Mouse (Mus musculus) lung, postnatal 0 days (tissue): ENCODE measurements around the gene B3galt4. TPM values are rescaled to one million over a fixed set of nuclear protein-coding genes. Genes with fewer than 3 reads are reported as not detected.

Experiments
- ATAC-seq: fragments of 200-750 bp; cut with Nextera tagmentation; 2 replicates; pipeline ENCODE4 v1.8.0; 2017; ENCODE audit warnings: moderate library complexity
- DNase-seq: peaks from one replicate; pipeline ENCODE4 v3.0.0-alpha.2; 2016; ENCODE audit warnings: low spot score
- H3K27ac ChIP-seq: fragments of 300-500 bp; sonication (generic); 2 replicates; pipeline ENCODE4 v1.5.1; 2014; ENCODE audit warnings: antibody characterized with exemption, mild to moderate bottlenecking, low read length, mixed read lengths
- H3K27me3 ChIP-seq: fragments of 300-500 bp; sonication (generic); replicated peaks from 2 replicates; pipeline ENCODE4 v1.6.1; 2014; ENCODE audit warnings: low read length, mixed read lengths; ENCODE audit not compliant: insufficient read depth
- H3K36me3 ChIP-seq: fragments of 300-500 bp; sonication (generic); 2 replicates; pipeline ENCODE4 v1.6.1; 2014; ENCODE audit warnings: low read length, mixed read lengths; ENCODE audit not compliant: insufficient read depth
- H3K4me1 ChIP-seq: fragments of 300-500 bp; sonication (generic); 2 replicates; pipeline ENCODE4 v1.6.1; 2014; ENCODE audit warnings: antibody characterized with exemption, low read depth, low read length, mixed read lengths; ENCODE audit not compliant: insufficient read depth
- H3K4me2 ChIP-seq: fragments of 300-500 bp; sonication (generic); replicated peaks from 2 replicates; pipeline ENCODE4 v1.6.1; 2014; ENCODE audit warnings: low read depth, mild to moderate bottlenecking, low read length, moderate library complexity, mixed read lengths
- H3K4me3 ChIP-seq: fragments of 300-500 bp; sonication (generic); 2 replicates; pipeline ENCODE4 v1.5.1; 2014; ENCODE audit warnings: low read depth, low read length
- H3K9ac ChIP-seq: fragments of 300-500 bp; sonication (generic); replicated peaks from 2 replicates; pipeline ENCODE4 v1.6.1; 2014; ENCODE audit warnings: low read depth, mild to moderate bottlenecking
- H3K9me3 ChIP-seq: fragments of 300-500 bp; sonication (generic); 2 replicates; pipeline ENCODE4 v1.6.1; 2016; ENCODE audit warnings: low read length, mixed read lengths
- CTCF ChIP-seq: IDR thresholded peaks from 2 replicates; pipeline ENCODE4 v1.5.1; 2016; ENCODE audit warnings: antibody characterized with exemption, mild to moderate bottlenecking
- EP300 ChIP-seq: IDR thresholded peaks from 2 replicates; pipeline ENCODE4 v1.6.1; 2016; ENCODE audit warnings: antibody characterized with exemption, mild to moderate bottlenecking, control low read depth
- WGBS: fragments of 180-500 bp; shearing (Covaris S2); extraction: QIAGEN DNeasy Blood & Tissue Kit; methylation state at CpG from one replicate; pipeline ENCODE4 v1.1.7; 2014; 5-methylcytosine and 5-hydroxymethylcytosine counted together
- polyA plus RNA-seq: library from polyadenylated mRNA; unstranded; fragments of >200 nt; fragmentation: Nextera tagmentation; extraction: Ambion mirVana; gene quantifications from 2 replicates; pipeline ENCODE4 v1.2.1, GENCODE M21; 2015

Gene B3galt4
- polyA plus RNA-seq, 1 experiment from 2014 or later, result 12.0 TPM

DNA sequence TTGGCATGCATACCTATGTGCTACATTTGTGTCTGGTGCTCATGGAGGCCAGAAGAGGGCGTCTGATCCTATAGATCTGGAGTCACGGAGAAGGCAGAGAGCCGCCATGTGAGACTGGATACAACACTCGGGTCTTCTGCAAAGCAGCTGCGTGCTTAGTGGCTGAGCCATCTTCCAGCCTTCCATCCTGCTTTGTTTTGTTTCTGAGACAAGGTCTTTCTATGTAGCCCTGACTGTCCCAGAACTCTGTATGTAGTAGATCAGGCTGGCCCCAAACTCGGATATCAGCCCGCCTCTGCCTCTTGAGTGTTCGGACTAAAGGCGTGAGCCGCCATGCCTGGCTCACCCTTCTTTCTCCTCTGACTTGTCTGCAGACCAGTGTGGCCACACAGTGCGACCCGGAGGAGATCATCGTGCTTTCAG, 36.3 kb downstream of the B3galt4 start:
- Histone ChIP-seq H3K9me3 (no peaks in the 10 kb centered on the region), H3K36me3 (peaks cover 26% of the 10 kb centered on the region; the same call in 1 of the 2 replicates), H3K4me1 (peaks cover 9% of the 10 kb centered on the region), H3K27me3 (no peaks in the 10 kb centered on the region), H3K27ac (peak overlapping the region; percentile 81), H3K4me2 (no peak overlapping the region), H3K4me3 (0 out of 2 replicates have a peak overlapping the region, but pooled peaks have one; percentile 63), H3K9ac (no peak overlapping the region)
- no peak for DNase-seq
- peak; percentile 40; the same call in 1 of the 2 replicates for TF ChIP-seq CTCF
- TF ChIP-seq EP300, result no peak
- WGBS, result 75% methylated on average over 13 of the region's 13 CpGs
- no peak for ATAC-seq

DNA sequence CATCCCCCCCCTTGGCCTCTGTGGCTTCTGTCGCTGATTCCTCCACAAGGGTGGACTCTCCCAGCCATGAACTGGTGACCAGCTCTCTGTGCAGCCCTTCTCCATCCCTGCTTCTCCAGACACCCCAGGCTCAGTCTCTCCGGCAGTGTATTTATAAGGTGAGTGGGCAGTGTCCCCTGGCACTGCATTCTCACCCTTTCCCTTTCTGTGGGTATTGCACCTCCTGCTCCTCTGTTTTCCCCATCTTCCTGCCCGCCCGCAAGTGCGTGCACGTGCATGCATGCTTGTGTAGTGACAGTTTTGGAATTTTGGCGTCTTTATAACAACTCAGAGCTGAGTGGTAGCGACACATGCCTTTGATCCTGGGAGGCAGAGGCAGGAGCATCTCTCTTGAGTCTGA, 37.4 kb downstream of the B3galt4 start:
- no peak for ATAC-seq
- H3K27me3 ChIP-seq, result no peaks in the 10 kb centered on the region
- 95% methylated on average over 8 of the region's 8 CpGs for WGBS
- DNase-seq, result no peak
- H3K9ac ChIP-seq, result no peak overlapping the region
- H3K27ac ChIP-seq, result no peak overlapping the region
- peaks cover 9% of the 10 kb centered on the region for H3K4me1 ChIP-seq
- no peak overlapping the region for H3K4me3 ChIP-seq
- no peak for TF ChIP-seq EP300
- no peak for TF ChIP-seq CTCF
- no peak overlapping the region for H3K4me2 ChIP-seq
- no peaks in the 10 kb centered on the region for H3K9me3 ChIP-seq
- H3K36me3 ChIP-seq, result peaks cover 26% of the 10 kb centered on the region; the same call in 1 of the 2 replicates

- no peak overlapping the region for H3K4me3 ChIP-seq
- no peaks in the 10 kb centered on the region for H3K9me3 ChIP-seq
- peaks cover 26% of the 10 kb centered on the region; the same call in 1 of the 2 replicates for H3K36me3 ChIP-seq
- no peaks in the 10 kb centered on the region for H3K27me3 ChIP-seq
- DNase-seq (no peak), ATAC-seq (no peak)
- peaks cover 9% of the 10 kb centered on the region for H3K4me1 ChIP-seq
- H3K4me2 ChIP-seq, result no peak overlapping the region
- no peak overlapping the region for H3K27ac ChIP-seq
- TF ChIP-seq CTCF (no peak), EP300 (no peak)
- H3K9ac ChIP-seq, result no peak overlapping the region
- 86% methylated on average over 10 of the region's 10 CpGs for WGBS
These were observed 38.0 kb downstream of the B3galt4 start for GRCm38 (mm10) chr17:33913264-33913663.

DNA sequence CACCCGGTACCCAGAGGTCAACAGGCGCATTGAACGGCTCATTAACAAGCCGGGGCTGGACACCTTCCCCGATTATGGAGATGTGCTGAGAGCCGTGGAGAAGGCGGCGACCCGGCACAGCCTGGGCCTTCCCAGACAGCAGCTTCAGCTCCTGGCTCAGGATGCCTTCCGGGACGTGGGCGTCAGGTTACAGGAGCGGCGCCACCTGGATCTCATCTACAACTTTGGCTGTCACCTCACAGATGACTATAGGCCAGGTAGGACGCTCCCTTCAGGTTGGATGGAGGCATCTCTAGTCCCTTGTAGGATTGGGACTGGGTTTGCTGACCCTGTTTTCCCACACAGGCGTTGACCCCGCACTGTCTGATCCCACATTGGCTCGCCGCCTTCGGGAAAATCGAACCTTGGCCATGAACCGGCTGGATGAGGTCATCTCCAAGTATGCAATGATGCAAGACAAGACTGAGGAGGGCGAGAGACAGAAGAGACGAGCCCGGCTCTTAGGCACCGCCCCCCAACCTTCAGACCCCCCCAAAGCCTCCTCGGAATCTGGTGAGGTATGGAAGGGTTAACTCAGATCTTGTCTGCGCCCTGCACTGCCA, 39.4 kb downstream of the B3galt4 start:
- H3K36me3 ChIP-seq, result peaks cover 26% of the 10 kb centered on the region; the same call in 1 of the 2 replicates
- 88% methylated on average over 28 of the region's 28 CpGs for WGBS
- no peak for DNase-seq
- no peak overlapping the region for H3K9ac ChIP-seq
- TF ChIP-seq CTCF, result no peak
- no peak for TF ChIP-seq EP300
- ATAC-seq, result no peak
- no peak overlapping the region for H3K4me3 ChIP-seq
- no peak overlapping the region for H3K4me2 ChIP-seq
- H3K27ac ChIP-seq, result no peak overlapping the region
- no peaks in the 10 kb centered on the region for H3K9me3 ChIP-seq
- peaks cover 9% of the 10 kb centered on the region for H3K4me1 ChIP-seq
- H3K27me3 ChIP-seq, result no peaks in the 10 kb centered on the region

GRCm38 (mm10) chr17:33911052-33911812, 40.1 kb downstream of the B3galt4 start:
- WGBS, result 81% methylated on average over 31 of the region's 31 CpGs

GRCm38 (mm10) chr17:33910346-33911051, 40.8 kb downstream of the B3galt4 start:
- no peak for ATAC-seq
- peaks cover 26% of the 10 kb centered on the region; the same call in 1 of the 2 replicates for H3K36me3 ChIP-seq
- TF ChIP-seq EP300, result no peak
- peak; percentile 34 for TF ChIP-seq CTCF
- H3K4me3 ChIP-seq, result peak overlapping the region; percentile 88
- peak overlapping the region; percentile 98 for H3K27ac ChIP-seq
- WGBS, result 42% methylated on average over 11 of the region's 11 CpGs
- H3K9me3 ChIP-seq, result no peaks in the 10 kb centered on the region
- peak overlapping the region; percentile 96 for H3K9ac ChIP-seq
- H3K27me3 ChIP-seq, result no peaks in the 10 kb centered on the region
- H3K4me1 ChIP-seq, result peaks cover 9% of the 10 kb centered on the region
- no peak for DNase-seq
- H3K4me2 ChIP-seq, result peak overlapping the region; percentile 95

More at GRCm38 (mm10) chr17:33911052-33911812, 40.1 kb downstream of the B3galt4 start:
- DNase-seq (no peak), ATAC-seq (no peak)
- no peak overlapping the region for H3K4me2 ChIP-seq
- H3K27me3 ChIP-seq, result no peaks in the 10 kb centered on the region
- H3K36me3 ChIP-seq, result peaks cover 26% of the 10 kb centered on the region; the same call in 1 of the 2 replicates
- no peaks in the 10 kb centered on the region for H3K9me3 ChIP-seq
- H3K4me1 ChIP-seq, result peaks cover 9% of the 10 kb centered on the region
- TF ChIP-seq CTCF (no peak), EP300 (no peak)
- no peak overlapping the region for H3K9ac ChIP-seq
- no peak overlapping the region for H3K4me3 ChIP-seq
- no peak overlapping the region for H3K27ac ChIP-seq
